Mouse (Mus musculus) limb, embryonic 14.5 days (tissue): ENCODE measurements around the gene Mapk3. TPM values are rescaled to one million over a fixed set of nuclear protein-coding genes. Genes with fewer than 3 reads are reported as not detected.

Experiments used
- ATAC-seq: fragments of 200-750 bp; cut with Nextera tagmentation; 2 replicates; pipeline ENCODE4 v1.8.0; 2017; ENCODE audit warnings: low read depth, moderate number of reproducible peaks, moderate TSS enrichment; ENCODE audit not compliant: low FRiP score
- DNase-seq: peaks from one replicate; pipeline ENCODE4 v3.0.0-alpha.2; 2015; ENCODE audit warnings: low spot score
- H3K27ac ChIP-seq: fragments of 300-500 bp; sonication (generic); replicated peaks from 2 replicates; pipeline ENCODE4 v1.5.1; 2014; ENCODE audit warnings: low read depth, mild to moderate bottlenecking, low read length, moderate library complexity, mixed read lengths
- H3K27me3 ChIP-seq: fragments of 300-500 bp; sonication (generic); 2 replicates; pipeline ENCODE4 v1.6.1; 2014; ENCODE audit warnings: low read length, mixed read lengths; ENCODE audit not compliant: control insufficient read depth, insufficient read depth
- H3K36me3 ChIP-seq: fragments of 300-500 bp; sonication (generic); 2 replicates; pipeline ENCODE4 v1.6.1; 2014; ENCODE audit warnings: mild to moderate bottlenecking, low read length, moderate library complexity, mixed read lengths; ENCODE audit not compliant: control insufficient read depth, insufficient read depth
- H3K4me1 ChIP-seq: fragments of 300-500 bp; sonication (generic); 2 replicates; pipeline ENCODE4 v1.6.1; 2014; ENCODE audit warnings: antibody characterized with exemption, low read length, mixed read lengths; ENCODE audit not compliant: control insufficient read depth, insufficient read depth
- H3K4me2 ChIP-seq: fragments of 300-500 bp; sonication (generic); replicated peaks from 2 replicates; pipeline ENCODE4 v1.6.1; 2014; ENCODE audit warnings: low read depth, mild to moderate bottlenecking, low read length, moderate library complexity; ENCODE audit not compliant: severe bottlenecking
- H3K4me3 ChIP-seq: fragments of 300-500 bp; sonication (generic); replicated peaks from 2 replicates; pipeline ENCODE4 v1.5.1; 2014; ENCODE audit warnings: low read length
- H3K9ac ChIP-seq: fragments of 300-500 bp; sonication (generic); 2 replicates; pipeline ENCODE4 v1.6.1; 2014; ENCODE audit warnings: mild to moderate bottlenecking, low read depth, low read length, moderate library complexity; ENCODE audit not compliant: severe bottlenecking
- H3K9me3 ChIP-seq: fragments of 300-500 bp; sonication (generic); 2 replicates; pipeline ENCODE4 v1.6.1; 2016; ENCODE audit warnings: low read length; ENCODE audit not compliant: control insufficient read depth
- POLR2A ChIP-seq: fragments of 200-500 bp; IDR thresholded peaks from 2 replicates; pipeline ENCODE4 v1.8.0; 2012; ENCODE audit warnings: inconsistent platforms, mild to moderate bottlenecking, moderate library complexity, borderline replicate concordance; ENCODE audit not compliant: insufficient read depth, insufficient read length; ENCODE audit errors: extremely low read depth
- WGBS: fragments of 180-500 bp; shearing (Covaris S2); extraction: QIAGEN DNeasy Blood & Tissue Kit; methylation state at CpG from one replicate; pipeline ENCODE4 v1.1.7; 2014; 5-methylcytosine and 5-hydroxymethylcytosine counted together
- polyA plus RNA-seq, 2 experiments: library from polyadenylated mRNA; depleted of rRNA in 1 of 2; stranded (reverse) in 1 of 2; unstranded in 1 of 2; fragments of >200 nt; fragmentation: Nextera tagmentation in 1 of 2; extraction: Ambion mirVana in 1 of 2; gene quantifications; 2 replicates each; pipeline versions ENCODE4 v1.2.1 to v1.2.3; 2012 to 2014

Mapk3 gene
- polyA plus RNA-seq, 2 experiments = 52.4 to 134 TPM

- TF ChIP-seq POLR2A = no peak
- H3K36me3 ChIP-seq = no peaks in the 10 kb centered on the region
- H3K4me1 ChIP-seq = no peaks in the 10 kb centered on the region
- no peaks in the 10 kb centered on the region for H3K9me3 ChIP-seq
- no peak overlapping the region for H3K4me3 ChIP-seq
- DNase-seq = no peak
- 21% methylated on average over 6 of the region's 6 CpGs for WGBS
- no peak overlapping the region for H3K27ac ChIP-seq
- H3K4me2 ChIP-seq = no peak overlapping the region
- H3K9ac ChIP-seq = no peak overlapping the region
- no peak for ATAC-seq
- H3K27me3 ChIP-seq = no peaks in the 10 kb centered on the region
These were observed 12.6 kb upstream of the Mapk3 start for GRCm38 (mm10) chr7:126746798-126747197.

GRCm38 (mm10) chr7:126748824-126749223, 10.6 kb upstream of the Mapk3 start:
- no peak overlapping the region for H3K4me2 ChIP-seq
- no peaks in the 10 kb centered on the region for H3K27me3 ChIP-seq
- 68% methylated on average over 7 of the region's 7 CpGs for WGBS
- no peak for TF ChIP-seq POLR2A
- no peaks in the 10 kb centered on the region for H3K9me3 ChIP-seq
- ATAC-seq = no peak
- H3K9ac ChIP-seq = no peak overlapping the region
- no peak overlapping the region for H3K27ac ChIP-seq
- no peak overlapping the region for H3K4me3 ChIP-seq
- DNase-seq = no peak
- no peaks in the 10 kb centered on the region for H3K4me1 ChIP-seq
- H3K36me3 ChIP-seq = no peaks in the 10 kb centered on the region

- no peak for ATAC-seq
- DNase-seq = no peak
- Histone ChIP-seq H3K36me3 (no peaks in the 10 kb centered on the region), H3K9ac (no peak overlapping the region), H3K4me2 (no peak overlapping the region), H3K4me1 (no peaks in the 10 kb centered on the region), H3K27ac (no peak overlapping the region), H3K27me3 (no peaks in the 10 kb centered on the region), H3K9me3 (no peaks in the 10 kb centered on the region), H3K4me3 (no peak overlapping the region)
- 98% methylated on average over 17 of the region's 17 CpGs for WGBS
- no peak for TF ChIP-seq POLR2A
These were observed 9.6 kb upstream of the Mapk3 start for GRCm38 (mm10) chr7:126749582-126750343.

DNA sequence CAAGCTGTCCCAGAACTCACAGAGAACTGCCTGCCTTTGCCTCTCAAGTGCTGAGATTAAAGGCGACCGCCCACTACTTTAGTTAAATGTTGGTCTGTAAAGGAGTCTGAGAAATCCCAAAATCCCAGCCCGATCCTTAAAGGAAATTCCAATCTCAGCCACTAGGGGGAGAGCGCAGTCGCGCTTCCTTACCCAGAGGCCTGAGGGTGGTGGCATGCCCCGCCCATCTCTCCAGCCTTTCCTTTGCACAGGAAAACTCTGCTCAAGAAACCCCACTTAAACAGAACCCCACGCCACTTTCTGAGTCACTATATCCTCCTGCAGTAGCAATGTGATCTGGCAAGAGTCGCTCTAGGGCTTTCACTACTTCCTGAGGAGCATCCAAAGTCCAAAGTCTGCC, 4.5 kb upstream of the Mapk3 start:
- Histone ChIP-seq H3K4me1 (no peaks in the 10 kb centered on the region), H3K9me3 (no peaks in the 10 kb centered on the region), H3K27me3 (no peaks in the 10 kb centered on the region), H3K9ac (no peak overlapping the region), H3K4me2 (no peak overlapping the region), H3K4me3 (no peak overlapping the region), H3K27ac (no peak overlapping the region), H3K36me3 (no peaks in the 10 kb centered on the region)
- under 1% methylated on average over 9 of the region's 9 CpGs for WGBS
- 0 out of 2 replicates have a peak, but pooled peaks have one; percentile 19 for TF ChIP-seq POLR2A
- ATAC-seq (peak; percentile 66; the same call in 1 of the 2 replicates), DNase-seq (peak; percentile 88)

DNA sequence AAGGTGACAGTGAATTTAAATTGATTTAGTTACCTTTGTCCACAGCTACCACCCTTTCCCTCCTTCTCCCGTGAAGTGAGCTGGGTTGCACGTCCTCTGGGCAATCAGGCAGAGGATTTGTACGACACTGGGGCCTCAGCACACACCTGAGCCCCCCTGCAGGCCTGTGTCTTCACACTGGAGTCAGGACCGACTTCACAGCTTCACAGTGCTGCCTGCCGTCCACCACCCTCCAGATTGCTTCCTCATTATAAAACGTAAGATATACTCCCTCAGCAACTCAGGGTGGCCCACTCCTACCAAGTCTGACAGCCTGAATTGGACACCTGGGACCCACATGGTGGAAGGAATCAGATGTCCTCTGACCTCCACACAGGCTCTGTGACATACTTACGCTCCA, 862 bp upstream of the Mapk3 start:
- 51% methylated on average over 7 of the region's 7 CpGs for WGBS
- ATAC-seq (no peak), DNase-seq (no peak)
- no peak for TF ChIP-seq POLR2A
- peaks cover 12% of the 10 kb centered on the region for H3K36me3 ChIP-seq
- H3K9me3 ChIP-seq = no peaks in the 10 kb centered on the region
- H3K9ac ChIP-seq = no peak overlapping the region
- H3K27me3 ChIP-seq = no peaks in the 10 kb centered on the region
- no peak overlapping the region for H3K27ac ChIP-seq
- no peak overlapping the region for H3K4me3 ChIP-seq
- H3K4me1 ChIP-seq = peaks cover 18% of the 10 kb centered on the region
- no peak overlapping the region for H3K4me2 ChIP-seq
